Mouse (Mus musculus): ENCODE measurements at regions not wholly inside any gene's neighbourhood (a gene's known extent, or its start where the extent isn't known, plus 50 kb on each side); places are given as distances from the start of the nearest gene placed in this dataset.

DNA sequence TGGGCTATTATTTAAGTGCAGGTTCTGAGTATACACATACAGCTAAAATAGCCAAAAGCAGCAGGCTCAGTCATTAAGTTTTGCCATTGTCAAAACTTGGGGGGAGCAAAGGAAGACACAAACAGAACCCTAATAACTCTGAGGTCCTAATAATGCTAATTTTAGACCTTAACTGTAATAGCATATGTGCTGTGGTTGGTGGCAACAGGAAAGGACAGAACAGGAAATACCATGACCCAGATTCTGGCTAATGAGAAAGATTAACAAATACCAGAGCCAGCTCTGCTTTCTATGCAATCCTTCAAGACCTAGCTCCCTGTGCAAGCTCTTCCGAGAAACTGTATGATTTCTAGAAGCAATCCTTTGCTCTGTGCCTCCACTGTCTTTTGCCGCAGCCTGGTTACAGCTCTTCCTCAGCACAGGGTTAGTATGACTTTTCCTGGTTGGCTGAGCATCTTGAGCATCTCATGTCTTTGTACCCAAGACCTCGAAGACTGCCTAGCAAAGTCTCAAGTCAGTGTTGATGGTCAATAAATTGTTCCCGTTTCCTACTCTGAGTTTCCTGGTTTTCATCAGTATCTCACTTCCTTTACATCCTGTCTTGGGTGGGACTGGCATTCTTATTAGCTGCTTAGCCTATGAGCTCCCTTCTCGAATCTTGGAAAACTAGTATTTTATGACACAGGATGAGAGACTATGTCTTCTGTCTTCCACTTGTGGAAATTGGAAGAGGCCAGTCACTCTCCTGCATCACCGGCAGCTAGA, 49.9 kb upstream of the Eed start:
- no peak for DNase-seq (ENCODE audit: low spot score in 2 of 2)

DNA sequence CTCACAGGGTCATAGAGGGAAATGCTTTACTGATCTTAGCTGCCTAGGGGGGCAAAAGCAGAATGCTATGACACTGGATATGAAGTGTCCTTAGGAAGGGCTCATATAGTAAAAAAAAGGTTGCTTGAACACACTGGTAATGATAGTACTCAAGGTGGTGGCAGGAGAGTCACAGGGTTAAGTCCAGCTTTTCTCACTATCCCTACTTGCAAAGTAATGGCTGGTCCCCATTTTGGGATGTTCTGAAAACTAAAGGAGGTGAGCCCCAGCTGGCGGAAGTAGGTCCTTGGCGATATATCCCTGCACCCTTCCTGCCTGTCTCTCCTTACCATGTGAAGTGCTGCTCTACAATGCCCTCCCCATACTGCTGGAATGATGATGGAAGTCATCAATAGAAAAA, 52.3 kb upstream of the Eed start:
- no peak for DNase-seq (ENCODE audit: low spot score in 2 of 2)

DNA sequence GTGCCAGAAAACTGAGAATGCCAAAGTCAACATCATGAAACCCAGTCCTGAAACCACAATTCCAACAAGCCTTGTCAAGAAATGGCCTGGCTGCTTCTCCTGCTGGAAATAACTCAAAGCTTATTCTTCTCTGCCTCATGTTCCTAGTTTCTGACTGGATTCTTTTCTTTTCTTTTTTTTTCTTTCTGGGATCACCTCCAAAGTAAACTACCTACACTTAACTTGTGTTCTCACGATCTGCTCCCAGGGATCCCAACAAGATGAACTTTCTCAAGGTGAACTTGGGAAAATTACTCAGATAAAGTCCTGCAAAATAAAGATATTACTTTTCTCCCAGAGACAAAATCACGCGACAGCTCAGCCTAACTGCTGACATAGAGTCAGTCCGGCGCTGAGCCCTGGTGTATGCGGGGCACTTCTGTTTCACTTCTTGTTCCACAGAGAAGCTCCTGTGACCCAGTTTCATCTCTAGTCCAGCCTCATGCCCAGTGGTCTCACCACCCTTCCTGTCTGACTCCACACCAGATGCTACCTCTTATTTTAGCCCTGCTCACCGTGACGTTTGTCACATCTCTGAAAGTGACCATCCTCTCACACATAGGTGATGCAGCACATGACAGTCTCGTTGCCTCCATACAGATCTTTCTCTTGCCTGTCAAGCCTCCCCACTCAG, 53.0 kb upstream of the Eed start:
- DNase-seq (ENCODE audit: low spot score in 2 of 2): peak in 1 of 2 experiments; percentile 22

DNA sequence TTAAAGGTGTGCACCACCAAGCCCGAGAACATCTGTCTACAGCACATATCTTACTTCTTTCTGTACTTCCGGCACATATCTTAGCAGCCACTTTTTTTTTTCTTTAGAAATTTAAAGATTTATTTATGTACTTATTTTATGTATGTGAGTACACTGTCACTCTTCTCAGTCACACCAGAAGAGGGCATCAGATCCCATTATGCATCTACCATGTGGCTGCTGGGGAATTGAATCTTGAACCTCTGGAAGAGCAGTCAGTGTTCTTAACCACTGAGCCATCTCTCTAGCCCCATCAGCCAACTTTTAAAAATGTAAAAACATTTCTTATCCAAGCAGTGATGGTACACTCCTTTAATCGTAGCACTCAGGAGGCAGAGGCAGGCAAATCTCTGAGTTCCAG, 53.7 kb upstream of the Eed start:
- no peak for DNase-seq (ENCODE audit: low spot score in 2 of 2)

DNA sequence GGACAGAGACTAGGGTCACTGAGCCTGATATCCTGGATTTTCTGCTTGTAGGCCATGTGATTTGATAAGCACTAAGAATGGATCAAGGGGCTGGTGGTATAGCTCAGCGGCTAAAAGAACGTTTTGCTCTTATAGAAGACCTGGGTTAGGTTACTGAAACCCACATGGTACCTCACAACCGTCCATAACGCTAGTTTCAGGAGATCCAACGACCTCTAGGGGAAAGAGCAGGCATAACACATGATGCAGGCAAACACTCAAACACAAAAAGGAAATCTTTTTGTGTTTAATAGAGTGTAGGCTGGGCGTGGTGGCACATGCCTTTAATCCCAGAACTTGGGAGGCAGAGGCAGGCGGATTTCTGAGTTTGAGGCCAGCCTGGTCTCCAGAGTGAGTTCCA, 54.6 kb upstream of the Eed start:
- DNase-seq (ENCODE audit: low spot score in 2 of 2): no peak

DNA sequence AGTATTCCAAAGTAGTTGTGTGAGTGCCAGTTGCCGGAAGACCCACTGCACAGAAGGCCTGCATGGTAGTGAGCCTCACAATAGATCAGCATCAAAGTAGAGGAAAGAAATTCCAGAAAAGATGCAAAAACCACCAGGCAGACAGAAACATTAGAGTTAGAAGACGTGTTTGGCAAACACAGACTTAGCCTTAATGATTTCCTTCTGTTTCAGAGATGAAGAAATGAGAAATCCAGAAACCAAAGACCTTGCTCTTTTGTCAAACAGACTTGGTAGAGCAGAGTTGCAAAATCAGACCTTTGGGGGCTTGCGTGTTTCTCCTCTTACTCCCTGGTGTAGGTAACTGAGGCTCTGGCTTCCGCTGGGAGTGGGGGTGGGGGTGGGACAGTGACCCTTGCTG, 57.0 kb upstream of the Eed start:
- no peak for DNase-seq (ENCODE audit: low spot score in 2 of 2)

DNA sequence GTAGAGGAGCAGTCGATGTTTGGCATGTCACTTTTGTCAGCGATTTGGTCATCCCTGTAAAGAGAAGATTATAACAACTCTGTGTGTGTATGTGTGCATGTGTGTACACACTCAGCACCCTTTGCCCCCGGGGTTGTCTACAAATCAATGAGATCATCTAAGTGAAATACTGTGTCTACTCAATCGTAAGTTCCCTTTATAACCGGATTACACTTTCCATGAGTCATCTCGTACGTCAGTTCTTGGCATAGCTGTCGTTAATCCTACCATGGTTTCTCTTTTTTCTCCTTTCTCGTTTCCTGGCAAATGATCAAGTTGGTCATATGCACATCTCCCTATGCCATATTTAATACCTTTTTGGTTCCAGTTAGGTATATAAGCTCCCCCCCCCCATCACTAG, 58.7 kb upstream of the Eed start:
- DNase-seq (ENCODE audit: low spot score in 2 of 2): no peak

DNA sequence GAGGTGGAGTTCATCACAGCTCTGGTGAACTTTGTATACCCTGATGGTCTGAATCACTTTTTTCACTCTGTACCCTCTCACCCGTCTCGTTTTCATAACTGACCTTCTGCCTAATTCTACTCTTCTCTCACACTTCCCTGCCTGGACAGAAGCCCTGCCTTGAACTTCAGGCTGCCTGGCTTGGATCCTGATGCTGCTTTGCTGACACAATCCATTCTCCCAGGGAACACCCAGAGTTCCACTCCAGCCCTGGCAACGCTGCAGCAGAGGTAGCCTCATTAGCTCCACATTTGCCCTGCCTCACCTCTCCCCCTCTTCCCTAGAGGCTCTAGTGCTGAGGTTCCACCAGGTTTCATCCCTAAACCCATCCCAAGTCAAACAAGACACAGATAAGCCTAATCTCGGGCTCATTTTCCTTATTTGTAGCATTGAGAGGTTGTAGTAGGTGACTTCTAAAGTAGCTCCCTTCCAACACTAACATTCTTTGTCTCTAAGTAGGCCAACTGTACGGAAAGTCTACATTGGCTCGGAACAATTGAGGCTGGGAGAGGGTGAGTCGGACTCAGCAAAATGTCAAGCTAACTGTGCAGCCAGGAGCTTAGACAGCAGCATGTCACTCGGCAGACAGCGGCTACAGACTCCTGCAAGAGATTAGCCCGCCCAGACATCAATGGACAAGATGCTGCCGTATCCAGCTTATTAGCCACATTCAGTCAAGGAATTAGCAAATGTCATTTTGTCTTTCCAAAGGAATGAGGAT, 60.0 kb upstream of the Eed start:
- no peak for DNase-seq (ENCODE audit: low spot score in 2 of 2)

DNA sequence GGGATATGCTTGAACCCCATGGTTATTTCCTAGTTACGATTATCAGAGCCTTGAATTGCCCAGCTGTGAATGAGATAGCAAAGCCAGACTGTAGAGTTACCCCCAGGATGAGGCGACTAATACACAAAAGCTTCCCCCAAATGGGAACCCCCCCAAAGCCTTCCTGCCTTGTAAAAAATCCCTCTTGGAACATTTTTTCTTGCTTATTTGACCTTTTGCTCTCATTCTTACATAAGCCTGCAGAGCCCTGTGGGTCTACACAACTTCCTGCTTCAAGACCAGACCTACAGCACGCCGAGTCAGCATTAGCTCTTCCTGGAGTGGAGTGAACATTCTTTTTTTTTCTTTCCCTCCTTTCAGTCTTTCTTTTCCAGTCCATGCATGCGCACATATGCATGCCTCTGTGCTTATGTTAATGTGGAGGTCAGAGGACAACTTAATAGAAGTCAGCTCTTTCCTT, 60.8 kb upstream of the Eed start:
- no peak for DNase-seq (ENCODE audit: low spot score in 2 of 2)

DNA sequence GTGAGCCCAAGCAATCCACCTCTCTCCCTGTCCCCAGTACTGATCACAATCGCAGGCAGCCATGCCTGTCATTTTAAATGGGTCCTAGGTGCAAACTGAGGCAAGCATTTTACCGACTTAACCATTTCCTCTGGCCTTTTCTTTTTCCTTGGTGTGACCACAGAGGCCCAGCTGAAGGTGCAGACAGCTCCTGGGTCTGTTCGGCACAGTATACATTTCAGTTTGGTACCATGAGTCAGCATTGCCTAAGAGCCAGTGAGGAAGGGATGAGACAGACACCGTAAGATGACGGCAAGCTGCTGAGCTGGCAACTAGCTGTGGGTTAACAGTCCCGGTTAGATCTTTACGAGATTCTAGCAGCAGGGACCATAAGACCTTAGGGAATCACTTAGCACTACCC, 61.6 kb upstream of the Eed start:
- no peak for DNase-seq (ENCODE audit: low spot score in 2 of 2)

DNA sequence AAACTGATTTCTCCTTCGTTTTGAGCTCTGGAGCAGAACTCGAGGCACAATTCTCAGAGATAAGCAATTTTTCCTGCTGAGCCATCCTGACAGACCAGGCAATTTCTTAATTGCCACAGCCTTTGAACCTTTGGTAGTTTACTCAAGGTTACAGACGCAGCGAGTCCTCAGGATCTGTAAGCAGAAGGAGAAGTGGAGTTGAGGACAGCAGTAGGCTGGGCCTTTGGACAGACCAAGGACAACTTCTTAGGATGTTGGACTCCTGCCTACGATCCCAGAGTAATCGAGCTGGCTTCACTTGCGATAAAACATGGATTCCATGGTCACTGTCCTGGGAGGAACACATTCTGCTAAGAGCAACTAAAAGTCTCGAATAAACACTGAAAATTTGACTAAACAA, 62.7 kb upstream of the Eed start:
- no peak for DNase-seq (ENCODE audit: low spot score in 2 of 2)

DNA sequence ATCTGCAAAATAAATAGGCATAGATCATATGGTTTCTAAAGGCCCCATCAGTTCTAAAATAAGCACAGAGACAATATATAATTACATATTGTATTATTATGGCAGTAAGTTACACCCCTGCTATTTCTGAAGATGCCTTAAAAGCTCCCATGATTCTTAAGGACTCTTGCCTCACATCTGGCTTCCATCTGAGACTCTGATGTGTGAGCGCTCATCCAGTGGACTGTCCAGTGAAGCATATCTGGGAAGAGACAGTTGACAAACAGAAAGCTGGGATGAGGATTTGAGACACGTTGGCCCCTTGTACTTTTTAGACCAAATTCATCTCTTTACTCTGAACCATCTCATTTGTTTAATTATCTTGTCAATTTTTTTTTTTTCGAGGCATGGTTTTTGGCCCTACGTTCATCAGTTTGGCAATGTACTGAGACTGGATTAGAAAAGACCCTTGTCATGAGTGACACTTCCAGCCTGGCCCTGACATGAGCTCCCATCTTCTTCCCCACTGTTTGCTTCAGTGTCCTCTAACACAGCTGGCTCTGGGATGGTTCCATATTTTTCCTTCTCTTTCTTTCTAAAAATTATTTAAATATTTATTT, 63.4 kb upstream of the Eed start:
- DNase-seq (ENCODE audit: low spot score in 2 of 2): no peak

DNA sequence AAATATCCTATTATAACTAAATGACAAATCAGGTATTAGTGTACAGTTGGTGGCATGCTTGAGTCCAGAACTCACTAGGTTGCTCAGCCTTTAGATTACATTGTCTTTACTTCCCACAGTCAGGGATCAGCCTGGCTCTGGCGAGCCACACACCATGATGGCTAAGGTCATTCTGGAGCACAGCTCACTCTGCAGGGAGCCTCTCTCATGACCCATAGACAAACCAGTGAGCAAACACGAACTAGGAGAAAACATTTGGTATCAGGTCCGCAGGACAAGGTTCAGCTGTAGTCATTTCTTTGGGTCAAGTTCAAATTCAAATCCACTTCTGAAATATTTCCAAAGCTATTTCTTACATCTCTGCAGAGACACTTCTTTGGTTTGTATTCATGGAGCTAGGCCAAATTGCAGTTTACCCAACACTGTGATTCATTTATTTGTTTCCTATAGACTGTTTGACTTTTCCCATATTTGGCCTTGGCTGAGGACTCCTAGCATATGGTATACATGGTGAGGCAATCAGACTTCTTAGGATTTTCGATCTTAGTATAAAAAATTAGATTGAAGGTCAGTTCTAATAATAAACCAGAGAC, 64.5 kb upstream of the Eed start:
- no peak for DNase-seq (ENCODE audit: low spot score in 2 of 2)

DNA sequence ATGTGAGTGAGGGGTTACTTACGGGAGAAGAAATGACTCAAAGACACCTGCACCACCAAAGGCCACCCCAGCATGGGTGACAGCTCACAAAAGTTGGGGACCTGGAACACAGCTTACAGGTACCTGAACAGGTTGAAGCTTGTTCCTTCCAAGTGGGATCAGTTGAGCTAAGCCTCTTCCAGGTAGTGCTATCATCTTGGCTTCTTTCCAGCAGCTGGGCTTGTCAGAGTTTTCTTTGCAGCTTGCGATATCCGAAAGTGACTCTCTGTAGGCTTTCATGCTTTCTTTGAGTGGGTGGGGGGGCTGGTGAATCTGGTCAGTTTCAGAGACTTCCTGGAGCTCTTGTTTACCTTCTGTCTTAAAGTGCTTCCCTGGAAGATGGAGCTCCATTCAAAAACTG, 65.4 kb upstream of the Eed start:
- no peak for DNase-seq (ENCODE audit: low spot score in 2 of 2)

DNA sequence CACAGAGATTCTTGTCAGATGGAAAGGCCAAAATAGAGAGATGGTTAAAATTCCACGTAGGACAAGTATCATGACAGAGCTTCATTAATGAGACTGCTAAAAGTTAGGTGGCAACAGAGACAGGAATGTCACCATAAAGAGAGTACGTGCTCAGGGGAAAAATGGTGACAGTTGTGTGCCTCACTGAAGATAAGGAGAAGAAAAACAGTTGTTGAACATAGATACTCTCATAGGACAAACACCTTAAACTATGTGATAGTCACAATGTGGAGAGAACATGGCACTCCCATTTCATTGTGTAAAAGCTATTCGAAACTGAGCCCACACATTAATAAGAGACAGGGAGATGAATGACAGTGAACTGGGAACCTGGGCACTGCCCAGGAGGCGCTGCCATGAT, 66.1 kb upstream of the Eed start:
- DNase-seq (ENCODE audit: low spot score in 2 of 2): no peak

DNA sequence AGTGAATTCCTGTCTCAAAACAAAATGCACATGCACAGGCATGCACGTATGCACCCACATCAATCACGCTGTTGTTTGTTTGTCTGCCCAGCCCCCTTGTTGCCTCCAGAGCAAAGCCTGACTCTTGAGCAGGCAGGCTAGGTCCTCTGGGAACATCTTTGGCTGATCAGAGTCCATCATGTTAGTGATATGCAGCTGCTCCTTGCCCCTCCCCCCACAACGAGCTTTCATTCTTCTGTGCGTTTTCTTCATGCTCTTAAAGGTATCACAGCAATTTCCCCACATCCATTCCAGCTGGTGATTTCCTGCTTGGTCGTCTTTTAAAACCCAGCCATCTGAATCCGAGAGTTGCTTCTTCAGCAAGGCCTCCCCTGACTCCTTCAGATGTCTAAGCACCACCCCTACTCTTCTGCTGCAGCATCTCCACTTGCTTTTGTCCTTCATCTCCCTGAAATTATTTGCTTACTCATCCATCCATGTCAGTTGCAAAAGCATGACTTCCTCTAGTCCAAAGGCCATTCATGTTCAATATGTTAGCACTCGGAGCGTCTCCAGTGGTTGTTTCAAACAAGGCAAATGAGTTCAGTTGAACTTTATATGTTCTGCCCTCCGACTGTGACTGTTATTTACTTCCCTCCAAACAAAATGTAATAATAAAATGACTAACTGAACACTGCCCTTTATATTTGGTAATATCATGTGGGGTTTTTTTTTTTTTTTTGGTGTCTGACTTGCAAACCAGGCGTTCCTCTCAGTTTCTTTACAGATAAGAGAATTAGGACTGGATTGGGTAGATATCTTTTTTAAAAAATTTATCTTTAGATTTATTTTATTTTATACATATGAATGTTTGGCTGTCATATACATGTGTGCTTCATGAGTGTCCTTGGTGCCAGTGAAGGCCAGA, 67.9 kb upstream of the Eed start:
- DNase-seq (ENCODE audit: low spot score in 2 of 2): no peak

DNA sequence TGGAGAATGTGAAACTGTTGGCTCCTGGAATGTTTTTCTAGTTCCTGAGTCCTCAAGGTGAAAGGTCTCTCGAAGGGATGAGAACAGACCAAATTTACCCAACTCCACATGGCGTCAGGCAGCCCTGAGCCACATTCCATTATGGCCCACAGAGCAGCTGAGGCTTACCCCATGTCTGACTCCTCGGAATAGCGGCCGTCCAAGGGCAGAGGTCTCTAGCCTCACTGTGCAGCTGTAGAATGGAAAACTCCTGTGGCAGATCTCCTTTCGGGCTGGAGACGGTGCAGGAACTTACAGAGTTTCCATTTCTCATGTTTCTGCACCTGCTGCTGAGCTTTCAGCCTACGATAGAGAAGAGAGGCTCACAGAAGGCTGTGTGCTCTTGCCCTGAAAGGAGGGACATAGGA, 69.1 kb upstream of the Eed start:
- DNase-seq (ENCODE audit: low spot score in 2 of 2): no peak

DNA sequence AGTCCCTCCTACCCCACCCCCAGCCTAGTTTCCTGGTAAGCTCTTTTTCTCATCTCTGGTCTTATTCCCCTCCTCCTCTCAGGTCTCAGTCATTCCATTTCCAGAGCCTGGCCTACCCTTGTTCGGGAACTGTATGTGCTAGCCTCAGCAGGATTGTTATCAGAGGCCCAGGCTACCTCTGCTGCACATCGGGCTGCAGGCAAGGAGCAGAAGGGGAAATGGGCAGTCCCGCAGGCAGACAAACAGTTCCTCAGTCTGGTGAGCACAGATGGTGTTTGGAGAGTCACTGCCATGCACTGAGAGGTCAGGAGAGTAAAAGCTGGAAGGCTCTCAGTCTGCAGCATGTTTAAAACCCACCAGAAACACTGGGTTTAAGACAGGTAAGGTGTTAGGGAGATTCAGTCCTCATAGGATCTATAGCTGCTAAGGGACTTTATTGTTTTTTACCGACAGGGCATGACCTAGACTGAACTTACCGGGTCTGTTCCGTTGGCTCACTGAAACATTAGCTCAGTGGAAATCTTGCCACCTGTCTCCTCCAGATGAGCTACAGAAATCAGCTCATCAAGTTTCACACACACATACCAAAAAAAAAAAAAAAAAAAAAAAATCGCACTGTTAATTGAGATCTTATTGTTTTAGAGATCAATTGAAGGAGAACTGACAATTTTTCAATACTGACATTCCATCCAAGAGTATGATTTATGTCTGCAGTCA, 74.2 kb upstream of the Eed start:
- no peak for DNase-seq (ENCODE audit: low spot score in 2 of 2)

DNA sequence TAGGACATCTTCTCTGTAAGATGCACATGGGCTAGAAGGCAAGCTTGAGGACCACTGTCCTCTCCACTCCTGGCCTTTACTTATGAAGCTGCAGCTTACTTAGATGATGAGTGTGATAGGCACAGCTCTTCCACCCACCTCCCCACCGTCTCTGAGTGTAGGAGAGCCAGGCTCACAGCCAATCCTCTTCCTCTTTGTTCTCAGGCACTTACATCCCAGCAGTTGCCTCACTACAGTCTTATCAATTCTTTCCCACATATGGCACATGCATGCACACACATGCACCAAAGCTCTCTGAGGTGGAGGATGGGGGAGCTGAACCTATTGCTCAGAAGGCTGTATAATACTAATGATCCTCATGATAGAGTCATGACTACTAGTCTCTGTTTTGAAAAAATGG, 72.1 kb upstream of the Picalm start:
- DNase-seq (ENCODE audit: low spot score in 2 of 2): no peak

DNA sequence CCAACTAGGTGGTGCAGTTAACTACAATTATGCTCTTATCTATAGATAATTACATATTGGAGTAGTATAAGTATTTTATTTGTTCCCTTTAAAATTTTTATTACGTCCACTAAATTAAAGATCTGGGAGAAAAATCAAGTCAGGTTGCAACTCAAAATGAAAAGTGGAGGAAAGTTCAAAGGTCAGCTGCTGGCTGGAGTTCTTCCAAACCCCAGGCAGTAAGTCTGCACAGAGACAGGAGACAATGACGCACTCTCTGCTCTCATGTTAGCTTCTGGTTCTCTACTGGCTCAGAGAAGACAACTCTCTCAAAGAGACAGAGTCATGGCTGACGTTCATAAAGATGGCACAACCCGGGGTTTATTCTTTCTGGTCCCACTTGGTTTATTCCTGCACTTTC, 71.4 kb upstream of the Picalm start:
- no peak for DNase-seq (ENCODE audit: low spot score in 2 of 2)
